Mouse (Mus musculus) embryonic fibroblast, embryonic 13.5 days (primary cell): Measurements from ENCODE around the gene Synj2.

ENCODE experiments used
- CTCF ChIP-seq: IDR thresholded peaks from 2 replicates; pipeline ENCODE4 v1.5.1; 2011; ENCODE audit warnings: mild to moderate bottlenecking, control low read depth, low read length, moderate library complexity, borderline replicate concordance; ENCODE audit not compliant: insufficient read depth
- POLR2A ChIP-seq: IDR thresholded peaks from 2 replicates; pipeline ENCODE4 v1.6.1; 2011; ENCODE audit warnings: low read depth, mild to moderate bottlenecking, control low read depth, low read length, moderate library complexity

DNA sequence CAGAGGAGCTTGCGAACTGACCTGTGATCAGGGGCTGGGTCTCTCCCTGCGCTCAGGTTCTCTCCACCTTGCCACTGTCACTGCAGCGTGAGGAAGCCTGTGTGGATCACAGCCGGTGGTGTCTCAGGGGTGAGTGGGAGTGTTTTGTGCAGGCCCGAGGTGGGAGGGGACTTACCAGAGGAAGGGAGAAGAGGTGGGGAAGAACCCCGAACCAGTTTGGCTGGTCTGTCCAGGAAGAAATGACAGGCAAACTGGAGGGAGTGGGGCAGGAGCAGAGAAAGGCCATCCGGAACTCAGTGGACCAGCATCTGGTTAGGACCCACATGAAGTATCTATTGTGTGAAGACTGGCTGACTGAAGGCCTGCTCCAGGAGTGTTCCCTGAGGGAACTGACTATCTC is 18.0 kb downstream of the Synj2 start:
- TF ChIP-seq POLR2A (no peak), CTCF (no peak)
